Mouse (Mus musculus) embryonic facial prominence, embryonic 14.5 days (tissue): ENCODE data around the gene Fastk. TPM values are rescaled to one million over a fixed set of nuclear protein-coding genes. Genes with fewer than 3 reads are reported as not detected.
"Not testable (repeated sequence)": the region's sequence is repeated elsewhere in the genome, so short reads cannot be mapped to it uniquely, and the experiment has no call there.

Experiments used
- ATAC-seq: fragments of 200-750 bp; cut with Nextera tagmentation; 2 replicates; pipeline ENCODE4 v1.8.0; 2017; ENCODE audit warnings: low read depth, moderate number of reproducible peaks, moderate TSS enrichment
- DNase-seq: peaks from one replicate; pipeline ENCODE4 v3.0.0-alpha.2; 2015; ENCODE audit warnings: low spot score
- H3K27ac ChIP-seq: fragments of 300-500 bp; sonication (generic); replicated peaks from 2 replicates; pipeline ENCODE4 v1.5.1; 2014; ENCODE audit warnings: low read depth, mild to moderate bottlenecking, low read length, moderate library complexity
- H3K27me3 ChIP-seq: fragments of 300-500 bp; sonication (generic); replicated peaks from 2 replicates; pipeline ENCODE4 v1.6.1; 2014; ENCODE audit warnings: low read length; ENCODE audit not compliant: control insufficient read depth, insufficient read depth
- H3K36me3 ChIP-seq: fragments of 300-500 bp; sonication (generic); 2 replicates; pipeline ENCODE4 v1.6.1; 2014; ENCODE audit warnings: low read length, mixed read lengths; ENCODE audit not compliant: control insufficient read depth, insufficient read depth
- H3K4me1 ChIP-seq: fragments of 300-500 bp; sonication (generic); 2 replicates; pipeline ENCODE4 v1.6.1; 2014; ENCODE audit warnings: antibody characterized with exemption, low read length; ENCODE audit not compliant: control insufficient read depth, insufficient read depth
- H3K4me2 ChIP-seq: fragments of 300-500 bp; sonication (generic); 2 replicates; pipeline ENCODE4 v1.6.1; 2014; ENCODE audit warnings: low read depth, mild to moderate bottlenecking, low read length, moderate library complexity, mixed read lengths
- H3K4me3 ChIP-seq: fragments of 300-500 bp; sonication (generic); 2 replicates; pipeline ENCODE4 v1.5.1; 2014; ENCODE audit warnings: low read depth, mild to moderate bottlenecking, low read length
- H3K9ac ChIP-seq: fragments of 300-500 bp; sonication (generic); 2 replicates; pipeline ENCODE4 v1.6.1; 2014; ENCODE audit warnings: low read depth, mild to moderate bottlenecking, low read length, moderate library complexity, mixed read lengths
- H3K9me3 ChIP-seq: fragments of 300-500 bp; sonication (generic); 2 replicates; pipeline ENCODE4 v1.6.1; 2016; ENCODE audit warnings: low read length; ENCODE audit not compliant: control insufficient read depth
- WGBS: fragments of 180-500 bp; shearing (Covaris S2); extraction: QIAGEN DNeasy Blood & Tissue Kit; methylation state at CpG from one replicate; pipeline ENCODE4 v1.1.7; 2014; 5-methylcytosine and 5-hydroxymethylcytosine counted together
- polyA plus RNA-seq: library from polyadenylated mRNA; unstranded; fragments of >200 nt; fragmentation: Nextera tagmentation; extraction: Ambion mirVana; gene quantifications from 2 replicates; pipeline ENCODE4 v1.2.1, GENCODE M21; 2014

The Fastk gene
- polyA plus RNA-seq, 1 experiment from 2014 or later = 111 TPM

GRCm38 (mm10) chr5:24405389-24405876 lies 39.7 kb downstream of the Fastk start:
- Histone ChIP-seq H3K4me3 (no peak overlapping the region), H3K4me2 (no peak overlapping the region), H3K9me3 (no peaks in the 10 kb centered on the region), H3K27ac (no peak overlapping the region), H3K36me3 (peaks cover 43% of the 10 kb centered on the region; the same call in 1 of the 2 replicates), H3K27me3 (no peaks in the 10 kb centered on the region), H3K9ac (no peak overlapping the region), H3K4me1 (no peaks in the 10 kb centered on the region)
- ATAC-seq = no peak
- 74% methylated on average over 3 of the region's 3 CpGs for WGBS
- DNase-seq = no peak

- no peak for ATAC-seq
- H3K27ac ChIP-seq = no peak overlapping the region
- WGBS = 83% methylated on average over 6 of the region's 6 CpGs
- no peak overlapping the region for H3K4me3 ChIP-seq
- H3K36me3 ChIP-seq = peaks cover 43% of the 10 kb centered on the region; the same call in 1 of the 2 replicates
- no peak overlapping the region for H3K4me2 ChIP-seq
- H3K9ac ChIP-seq = no peak overlapping the region
- no peaks in the 10 kb centered on the region for H3K4me1 ChIP-seq
- no peak for DNase-seq
- no peaks in the 10 kb centered on the region for H3K9me3 ChIP-seq
- H3K27me3 ChIP-seq = no peaks in the 10 kb centered on the region
Measured at GRCm38 (mm10) chr5:24404594-24405360, 40.3 kb downstream of the Fastk start.

- H3K4me1 ChIP-seq = no peaks in the 10 kb centered on the region
- H3K27me3 ChIP-seq = no peaks in the 10 kb centered on the region
- H3K27ac ChIP-seq = no peak overlapping the region
- no peak overlapping the region for H3K9ac ChIP-seq
- no peak for ATAC-seq
- no peaks in the 10 kb centered on the region for H3K9me3 ChIP-seq
- no peak for DNase-seq
- 86% methylated on average over 9 of the region's 9 CpGs for WGBS
- H3K4me3 ChIP-seq = no peak overlapping the region
- peaks cover 36% of the 10 kb centered on the region; the same call in 1 of the 2 replicates for H3K36me3 ChIP-seq
- H3K4me2 ChIP-seq = no peak overlapping the region
Measured at GRCm38 (mm10) chr5:24401969-24402368, 43.1 kb downstream of the Fastk start.

- peaks cover 27% of the 10 kb centered on the region; the same call in 1 of the 2 replicates for H3K36me3 ChIP-seq
- H3K9me3 ChIP-seq = no peaks in the 10 kb centered on the region
- no peak overlapping the region for H3K4me2 ChIP-seq
- H3K4me3 ChIP-seq = no peak overlapping the region
- H3K27me3 ChIP-seq = no peaks in the 10 kb centered on the region
- ATAC-seq = no peak
- no peaks in the 10 kb centered on the region for H3K4me1 ChIP-seq
- DNase-seq = no peak
- H3K27ac ChIP-seq = no peak overlapping the region
- H3K9ac ChIP-seq = no peak overlapping the region
- WGBS = 84% methylated on average over 5 of the region's 5 CpGs
Measured at GRCm38 (mm10) chr5:24400911-24401605, 44.0 kb downstream of the Fastk start.

- Histone ChIP-seq H3K9ac (no peak overlapping the region), H3K27ac (no peak overlapping the region), H3K9me3 (no peaks in the 10 kb centered on the region), H3K4me3 (no peak overlapping the region), H3K27me3 (no peaks in the 10 kb centered on the region), H3K4me2 (no peak overlapping the region), H3K36me3 (peaks cover 20% of the 10 kb centered on the region; the same call in 1 of the 2 replicates), H3K4me1 (no peaks in the 10 kb centered on the region)
- ATAC-seq (no peak), DNase-seq (no peak)
- 74% methylated on average over 11 of the region's 11 CpGs for WGBS
Measured at GRCm38 (mm10) chr5:24400362-24400761, 44.7 kb downstream of the Fastk start.

- 88% methylated on average over 9 of the region's 10 CpGs for WGBS
- ATAC-seq (no peak), DNase-seq (no peak)
- Histone ChIP-seq H3K27ac (no peak overlapping the region), H3K36me3 (peaks cover 20% of the 10 kb centered on the region; the same call in 1 of the 2 replicates), H3K9ac (no peak overlapping the region), H3K9me3 (no peaks in the 10 kb centered on the region), H3K4me3 (no peak overlapping the region), H3K4me1 (no peaks in the 10 kb centered on the region), H3K4me2 (no peak overlapping the region), H3K27me3 (no peaks in the 10 kb centered on the region)
Measured at GRCm38 (mm10) chr5:24399686-24400085, 45.4 kb downstream of the Fastk start.

- H3K4me1 ChIP-seq, H3K9me3 ChIP-seq, H3K4me2 ChIP-seq, DNase-seq, H3K36me3 ChIP-seq, H3K4me3 ChIP-seq, ATAC-seq, H3K9ac ChIP-seq, H3K27ac ChIP-seq, H3K27me3 ChIP-seq: not testable (repeated sequence)
- WGBS = 86% methylated on average over 6 of the region's 6 CpGs
Measured at GRCm38 (mm10) chr5:24396254-24396653, 48.8 kb downstream of the Fastk start.

GRCm38 (mm10) chr5:24394165-24394894 lies 50.8 kb downstream of the Fastk start:
- H3K4me1 ChIP-seq = no peaks in the 10 kb centered on the region
- peak overlapping the region; percentile 51 for H3K4me3 ChIP-seq
- ATAC-seq = peak; percentile 98
- H3K27ac ChIP-seq = 0 out of 2 replicates have a peak overlapping the region, but pooled peaks have one; percentile 35
- H3K9me3 ChIP-seq = no peaks in the 10 kb centered on the region
- under 1% methylated on average over 36 of the region's 36 CpGs for WGBS
- H3K9ac ChIP-seq = peak overlapping the region; percentile 47
- H3K4me2 ChIP-seq = peak overlapping the region; percentile 54
- DNase-seq = peak; percentile 97
- 0 out of 2 replicates have a peak, but pooled peaks cover 2% of the 10 kb centered on the region for H3K27me3 ChIP-seq
- no peaks in the 10 kb centered on the region for H3K36me3 ChIP-seq
